Mouse (Mus musculus) hindbrain, postnatal 0 days (tissue): ENCODE results near the gene Narfl. TPM values are rescaled to one million over a fixed set of nuclear protein-coding genes. Genes with fewer than 3 reads are reported as not detected.

Source experiments
- ATAC-seq: fragments of 200-750 bp; cut with Nextera tagmentation; 2 replicates; pipeline ENCODE4 v1.8.0; 2017; ENCODE audit warnings: mild to moderate bottlenecking, moderate TSS enrichment, moderate library complexity
- DNase-seq: peaks from one replicate; pipeline ENCODE4 v3.0.0-alpha.2; 2015; ENCODE audit warnings: low spot score
- H3K27ac ChIP-seq: fragments of 300-500 bp; sonication (generic); 2 replicates; pipeline ENCODE4 v1.5.1; 2014; ENCODE audit warnings: mild to moderate bottlenecking
- H3K27me3 ChIP-seq: fragments of 300-500 bp; sonication (generic); 2 replicates; pipeline ENCODE4 v1.6.1; 2014; ENCODE audit warnings: low read length, mixed read lengths; ENCODE audit not compliant: insufficient read depth
- H3K36me3 ChIP-seq: fragments of 300-500 bp; sonication (generic); 2 replicates; pipeline ENCODE4 v1.6.1; 2014; ENCODE audit warnings: low read length, mixed read lengths; ENCODE audit not compliant: insufficient read depth
- H3K4me1 ChIP-seq: fragments of 300-500 bp; sonication (generic); 2 replicates; pipeline ENCODE4 v1.6.1; 2014; ENCODE audit warnings: antibody characterized with exemption, low read length, mixed read lengths; ENCODE audit not compliant: insufficient read depth
- H3K4me2 ChIP-seq: fragments of 300-500 bp; sonication (generic); 2 replicates; pipeline ENCODE4 v1.6.1; 2014; ENCODE audit warnings: low read depth, mild to moderate bottlenecking, low read length, moderate library complexity, mixed read lengths
- H3K4me3 ChIP-seq: fragments of 300-500 bp; sonication (generic); 2 replicates; pipeline ENCODE4 v1.5.1; 2014; ENCODE audit warnings: low read length
- H3K9ac ChIP-seq: fragments of 300-500 bp; sonication (generic); replicated peaks from 2 replicates; pipeline ENCODE4 v1.6.1; 2014; ENCODE audit warnings: mild to moderate bottlenecking, low read length, moderate library complexity, mixed read lengths
- H3K9me3 ChIP-seq: fragments of 300-500 bp; sonication (generic); 2 replicates; pipeline ENCODE4 v1.6.1; 2016; ENCODE audit warnings: low read length, mixed read lengths
- CTCF ChIP-seq: IDR thresholded peaks from 2 replicates; pipeline ENCODE4 v1.5.1; 2016; ENCODE audit warnings: antibody characterized with exemption, control low read depth, low read depth
- WGBS: fragments of 180-500 bp; shearing (Covaris S2); extraction: QIAGEN DNeasy Blood & Tissue Kit; methylation state at CpG from one replicate; pipeline ENCODE4 v1.1.7; 2014; 5-methylcytosine and 5-hydroxymethylcytosine counted together
- polyA plus RNA-seq: library from polyadenylated mRNA; unstranded; fragments of >200 nt; fragmentation: Nextera tagmentation; extraction: Ambion mirVana; gene quantifications from 2 replicates; pipeline ENCODE4 v1.2.1, GENCODE M21; 2015
- total RNA-seq: library from RNA; depleted of rRNA; stranded (reverse); fragments of >200 nt; gene quantifications from 2 replicates; pipeline ENCODE4 v1.2.3, GENCODE M21; 2014

Narfl gene
- total and polyA plus RNA-seq, 2 experiments from 2014 or later: 27.9 to 28.2 TPM

- 78% methylated on average over 3 of the region's 3 CpGs for WGBS
- TF ChIP-seq CTCF: no peak
- no peak overlapping the region for H3K27ac ChIP-seq
- H3K9me3 ChIP-seq: no peaks in the 10 kb centered on the region
- DNase-seq (no peak), ATAC-seq (no peak)
- H3K36me3 ChIP-seq: no peaks in the 10 kb centered on the region
- H3K9ac ChIP-seq: no peak overlapping the region
- H3K4me3 ChIP-seq: no peak overlapping the region
- H3K4me1 ChIP-seq: no peaks in the 10 kb centered on the region
- H3K27me3 ChIP-seq: no peaks in the 10 kb centered on the region
- no peak overlapping the region for H3K4me2 ChIP-seq
Observed at GRCm38 (mm10) chr17:25757691-25758090, 15.9 kb upstream of the Narfl start.

- no peak for ATAC-seq
- Histone ChIP-seq H3K36me3 (no peaks in the 10 kb centered on the region), H3K4me3 (no peak overlapping the region), H3K9ac (no peak overlapping the region), H3K4me2 (no peak overlapping the region), H3K4me1 (no peaks in the 10 kb centered on the region), H3K9me3 (no peaks in the 10 kb centered on the region), H3K27ac (no peak overlapping the region), H3K27me3 (no peaks in the 10 kb centered on the region)
- no peak for DNase-seq
- WGBS: 79% methylated on average over 8 of the region's 8 CpGs
- TF ChIP-seq CTCF: no peak
Observed at GRCm38 (mm10) chr17:25760148-25760547, 13.4 kb upstream of the Narfl start.

- H3K27ac ChIP-seq: no peak overlapping the region
- H3K4me3 ChIP-seq: no peak overlapping the region
- H3K27me3 ChIP-seq: no peaks in the 10 kb centered on the region
- H3K4me1 ChIP-seq: no peaks in the 10 kb centered on the region
- H3K4me2 ChIP-seq: no peak overlapping the region
- no peaks in the 10 kb centered on the region for H3K36me3 ChIP-seq
- H3K9ac ChIP-seq: no peak overlapping the region
- 19% methylated on average over 4 of the region's 4 CpGs for WGBS
- H3K9me3 ChIP-seq: no peaks in the 10 kb centered on the region
- ATAC-seq (no peak), DNase-seq (no peak)
- TF ChIP-seq CTCF: no peak
Observed at GRCm38 (mm10) chr17:25761561-25761970, 12.0 kb upstream of the Narfl start.

- H3K27ac ChIP-seq: no peak overlapping the region
- H3K4me1 ChIP-seq: no peaks in the 10 kb centered on the region
- DNase-seq (no peak), ATAC-seq (no peak)
- H3K9me3 ChIP-seq: no peaks in the 10 kb centered on the region
- H3K27me3 ChIP-seq: no peaks in the 10 kb centered on the region
- no peaks in the 10 kb centered on the region for H3K36me3 ChIP-seq
- H3K4me3 ChIP-seq: no peak overlapping the region
- WGBS: 32% methylated on average over 3 of the region's 3 CpGs
- no peak for TF ChIP-seq CTCF
- H3K9ac ChIP-seq: no peak overlapping the region
- no peak overlapping the region for H3K4me2 ChIP-seq
Observed at GRCm38 (mm10) chr17:25762591-25762990, 11.0 kb upstream of the Narfl start.

GRCm38 (mm10) chr17:25765886-25766285 lies 7.7 kb upstream of the Narfl start:
- no peak for TF ChIP-seq CTCF
- Histone ChIP-seq H3K4me3 (no peak overlapping the region), H3K27me3 (no peaks in the 10 kb centered on the region), H3K9me3 (no peaks in the 10 kb centered on the region), H3K4me2 (no peak overlapping the region), H3K27ac (no peak overlapping the region), H3K36me3 (no peaks in the 10 kb centered on the region), H3K4me1 (no peaks in the 10 kb centered on the region), H3K9ac (no peak overlapping the region)
- ATAC-seq (no peak), DNase-seq (no peak)
- WGBS: 38% methylated on average over 5 of the region's 5 CpGs

- H3K4me3 ChIP-seq: no peak overlapping the region
- TF ChIP-seq CTCF: no peak
- no peaks in the 10 kb centered on the region for H3K9me3 ChIP-seq
- no peak for ATAC-seq
- H3K4me1 ChIP-seq: peaks cover 5% of the 10 kb centered on the region; the same call in 1 of the 2 replicates
- no peak overlapping the region for H3K9ac ChIP-seq
- no peak for DNase-seq
- H3K36me3 ChIP-seq: no peaks in the 10 kb centered on the region
- H3K4me2 ChIP-seq: no peak overlapping the region
- 43% methylated on average over 9 of the region's 9 CpGs for WGBS
- no peak overlapping the region for H3K27ac ChIP-seq
- no peaks in the 10 kb centered on the region for H3K27me3 ChIP-seq
Observed at GRCm38 (mm10) chr17:25769331-25769730, 4.2 kb upstream of the Narfl start.

GRCm38 (mm10) chr17:25775318-25776062 lies 1.9 kb downstream of the Narfl start:
- Histone ChIP-seq H3K36me3 (0 out of 2 replicates have a peak, but pooled peaks cover 4% of the 10 kb centered on the region), H3K4me1 (peaks cover 7% of the 10 kb centered on the region; the same call in 1 of the 2 replicates), H3K4me2 (no peak overlapping the region), H3K9ac (no peak overlapping the region), H3K27ac (no peak overlapping the region), H3K9me3 (no peaks in the 10 kb centered on the region), H3K27me3 (no peaks in the 10 kb centered on the region), H3K4me3 (no peak overlapping the region)
- ATAC-seq (no peak), DNase-seq (no peak)
- TF ChIP-seq CTCF: no peak
- 85% methylated on average over 10 of the region's 10 CpGs for WGBS
